Mouse (Mus musculus): ENCODE measurements at regions not wholly inside any gene's neighbourhood (a gene's known extent, or its start where the extent isn't known, plus 50 kb on each side); places are given as distances from the start of the nearest gene placed in this dataset.

- TF ChIP-seq POLR2A (IDR thresholded peaks at IDR 0.05; ENCODE audit: borderline replicate concordance, low read depth, low read length) (no peak), CTCF (IDR thresholded peaks at IDR 0.05; ENCODE audit: low read depth, low read length) (no peak)
- Histone ChIP-seq H3K4me3 (ENCODE audit: insufficient read depth, low read length) (no peak overlapping the region), H3K27ac (ENCODE audit: insufficient read depth, low read depth, low read length) (no peak overlapping the region), H3K4me1 (ENCODE audit: control insufficient read depth, insufficient read depth, low read length) (no peaks in the 10 kb centered on the region)
Measured at GRCm38 (mm10) chr8:33183029-33183428, 245.5 kb upstream of the 5930422O12Rik start.

Measured in bone marrow macrophage, adult 2 months (primary cell).